Mouse (Mus musculus): Measurements from ENCODE around the gene Sprtn. TPM values are rescaled to one million over a fixed set of nuclear protein-coding genes. Genes with fewer than 3 reads are reported as not detected.

Sprtn gene
- total RNA-seq, 2 experiments from 2014 or later = 13.1 to 13.2 TPM

- DNase-seq (ENCODE audit: low spot score in 2 of 2) = no peak
These were observed 692 bp downstream of the Sprtn start for GRCm38 (mm10) chr8:124898251-124898905.

GRCm38 (mm10) chr8:124903198-124903597 is 5.5 kb downstream of the Sprtn start:
- no peak for DNase-seq (ENCODE audit: low spot score in 2 of 2)

- DNase-seq (ENCODE audit: low spot score in 2 of 2) = no peak
These were observed 7.8 kb downstream of the Sprtn start for GRCm38 (mm10) chr8:124905482-124905881.

GRCm38 (mm10) chr8:124909936-124910335 is 12.2 kb downstream of the Sprtn start:
- no peak for DNase-seq (ENCODE audit: low spot score in 2 of 2)

GRCm38 (mm10) chr8:124910349-124910748 is 12.7 kb downstream of the Sprtn start:
- no peak for DNase-seq (ENCODE audit: low spot score in 2 of 2)

- no peak for DNase-seq (ENCODE audit: low spot score in 2 of 2)
These were observed 14.5 kb downstream of the Sprtn start for GRCm38 (mm10) chr8:124911938-124912872.

- no peak for DNase-seq (ENCODE audit: low spot score in 2 of 2)
These were observed 16.4 kb downstream of the Sprtn start for GRCm38 (mm10) chr8:124914061-124914460.

GRCm38 (mm10) chr8:124917741-124918484 is 20.2 kb downstream of the Sprtn start:
- DNase-seq (ENCODE audit: low spot score in 2 of 2) = no peak

- no peak for DNase-seq (ENCODE audit: low spot score in 2 of 2)
These were observed 23.9 kb downstream of the Sprtn start for GRCm38 (mm10) chr8:124921369-124922279.

- DNase-seq (ENCODE audit: low spot score in 2 of 2) = no peak
These were observed 24.9 kb downstream of the Sprtn start for GRCm38 (mm10) chr8:124922490-124923089.

- DNase-seq (ENCODE audit: low spot score in 2 of 2) = no peak
These were observed 26.4 kb downstream of the Sprtn start for GRCm38 (mm10) chr8:124923971-124924652.

- no peak for DNase-seq (ENCODE audit: low spot score in 2 of 2)
These were observed 28.0 kb downstream of the Sprtn start for GRCm38 (mm10) chr8:124925544-124926266.

- no peak for DNase-seq (ENCODE audit: low spot score in 2 of 2)
These were observed 28.7 kb downstream of the Sprtn start for GRCm38 (mm10) chr8:124926351-124926771.

- DNase-seq (ENCODE audit: low spot score in 2 of 2) = no peak
These were observed 31.3 kb downstream of the Sprtn start for GRCm38 (mm10) chr8:124929006-124929405.

- DNase-seq (ENCODE audit: low spot score in 2 of 2) = peak in 1 of 2 experiments; percentile 34
These were observed 32.4 kb downstream of the Sprtn start for GRCm38 (mm10) chr8:124930086-124930485.

GRCm38 (mm10) chr8:124930649-124931048 is 33.0 kb downstream of the Sprtn start:
- no peak for DNase-seq (ENCODE audit: low spot score in 2 of 2)

- DNase-seq (ENCODE audit: low spot score in 2 of 2) = no peak
These were observed 34.7 kb downstream of the Sprtn start for GRCm38 (mm10) chr8:124932435-124932834.

- DNase-seq (ENCODE audit: low spot score in 2 of 2) = no peak
These were observed 37.4 kb downstream of the Sprtn start for GRCm38 (mm10) chr8:124935116-124935515.

- DNase-seq (ENCODE audit: low spot score in 2 of 2) = no peak
These were observed 39.0 kb downstream of the Sprtn start for GRCm38 (mm10) chr8:124936699-124937098.

Data from layer of hippocampus, adult 18-20 months (tissue).